Mouse (Mus musculus) layer of hippocampus, adult 9-11 months (tissue): ENCODE data around the gene Smim15.

Experiments used
- DNase-seq: peaks from one replicate; pipeline ENCODE4 v3.0.0; 2022

Smim15 gene

DNA sequence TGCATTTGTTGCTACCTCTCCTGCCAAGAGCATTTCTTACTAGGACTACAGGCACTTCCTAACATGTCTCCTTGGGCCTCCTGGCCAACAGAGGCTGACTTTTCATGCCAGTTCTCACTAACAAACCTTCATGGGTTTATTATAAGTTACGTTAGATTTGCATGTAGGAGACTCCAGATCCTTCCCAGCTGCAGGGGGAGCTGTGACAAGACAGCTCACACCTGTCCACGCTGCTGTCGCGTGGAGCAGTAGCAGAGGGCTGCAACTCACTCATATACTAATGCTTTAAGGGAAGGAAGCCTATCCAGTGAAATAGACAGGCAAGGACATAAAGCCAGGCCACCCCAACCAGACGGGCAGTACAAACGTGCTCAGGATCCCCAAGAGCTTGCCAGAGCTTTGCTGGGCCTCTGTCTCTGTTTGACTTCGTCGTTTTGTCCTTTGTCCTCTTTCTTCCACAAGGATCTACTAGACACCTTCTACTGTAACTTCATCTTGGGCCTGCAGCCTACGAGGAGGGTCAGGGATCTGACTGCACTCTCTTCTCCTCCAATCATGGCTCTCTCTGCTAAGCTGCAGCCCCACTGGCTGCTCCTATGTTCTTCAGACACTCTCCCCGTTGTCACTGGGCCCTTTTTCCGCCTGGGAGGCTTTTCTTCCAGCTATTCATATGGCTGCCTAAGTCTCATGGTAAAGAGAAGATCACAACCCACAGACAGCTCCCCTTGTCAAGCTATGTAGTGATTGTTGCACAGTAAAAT is 19.3 kb downstream of the Smim15 start:
- no peak for DNase-seq

DNA sequence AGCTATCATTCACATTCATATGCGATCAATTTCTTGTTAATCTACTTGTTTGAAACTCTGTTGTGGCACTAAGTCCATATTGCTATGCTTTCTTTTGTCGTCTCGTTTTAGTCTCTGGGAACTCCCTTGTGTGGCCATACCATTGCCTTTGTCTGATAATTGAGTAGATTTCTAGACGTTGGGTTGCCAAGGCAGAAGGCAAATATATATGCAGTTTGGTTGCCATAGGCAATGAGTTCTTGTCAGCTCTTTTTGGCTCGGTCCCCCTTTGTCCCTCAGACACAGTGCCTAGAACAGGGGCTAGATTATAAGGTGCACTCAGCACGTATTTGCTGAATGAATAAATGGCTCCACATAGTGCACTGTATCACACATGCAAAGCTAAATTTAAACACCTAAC is 20.1 kb downstream of the Smim15 start:
- no peak for DNase-seq

DNA sequence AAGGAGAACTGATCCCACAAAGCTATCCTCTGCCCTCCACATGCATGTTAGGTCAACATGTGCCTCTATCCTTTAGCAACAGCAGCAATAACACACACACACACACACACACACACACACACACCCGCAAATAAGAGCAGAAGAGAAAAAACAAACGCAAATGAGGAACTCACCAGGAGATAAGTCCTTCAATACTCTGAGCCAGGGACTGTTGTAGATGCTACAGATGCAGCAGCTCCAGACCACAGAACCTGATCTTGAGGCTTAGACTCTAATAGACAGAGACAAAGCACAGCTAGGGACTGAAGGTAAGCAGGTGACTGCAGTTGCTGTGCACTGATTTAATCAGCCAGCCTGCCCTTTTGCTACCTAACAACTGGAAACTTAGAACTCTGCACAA is 21.8 kb downstream of the Smim15 start:
- DNase-seq, result no peak

DNA sequence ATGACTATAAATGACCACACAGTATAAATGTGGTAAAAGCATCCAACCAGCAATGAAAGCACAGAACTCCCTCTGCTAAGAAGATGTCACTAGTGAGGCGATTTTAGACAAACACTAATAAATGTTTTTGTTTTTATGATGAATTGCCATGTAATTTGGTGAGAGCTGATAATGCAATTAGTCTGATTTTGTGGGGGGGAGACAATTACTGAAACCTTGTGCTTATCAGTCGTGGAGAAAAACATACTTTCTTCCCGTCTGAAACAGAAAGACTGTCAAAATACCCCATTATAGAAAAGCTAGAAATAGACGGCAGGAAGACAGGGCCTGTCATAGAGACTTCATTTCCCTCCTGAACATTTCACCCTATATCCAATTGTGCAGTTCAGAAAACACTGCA is 24.9 kb downstream of the Smim15 start:
- no peak for DNase-seq

DNA sequence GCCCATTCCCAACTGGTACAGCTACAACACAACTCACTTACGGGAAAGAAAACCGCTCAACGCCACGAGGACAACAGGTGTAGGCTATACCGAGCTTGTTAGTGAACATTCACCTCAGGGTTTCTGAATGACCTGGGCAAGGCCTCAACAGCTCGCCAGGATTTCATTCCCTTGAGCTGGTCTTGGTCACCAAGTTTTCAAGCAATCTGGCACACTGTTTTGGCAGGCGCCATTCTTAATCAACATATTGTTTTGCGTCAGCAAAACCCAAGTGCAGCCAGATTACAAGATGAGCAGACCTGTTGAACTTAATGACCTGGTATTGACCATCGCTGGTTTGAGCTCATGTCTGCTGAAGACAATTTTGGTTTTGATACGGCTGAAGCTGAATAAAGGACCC is 25.9 kb downstream of the Smim15 start:
- no peak for DNase-seq

DNA sequence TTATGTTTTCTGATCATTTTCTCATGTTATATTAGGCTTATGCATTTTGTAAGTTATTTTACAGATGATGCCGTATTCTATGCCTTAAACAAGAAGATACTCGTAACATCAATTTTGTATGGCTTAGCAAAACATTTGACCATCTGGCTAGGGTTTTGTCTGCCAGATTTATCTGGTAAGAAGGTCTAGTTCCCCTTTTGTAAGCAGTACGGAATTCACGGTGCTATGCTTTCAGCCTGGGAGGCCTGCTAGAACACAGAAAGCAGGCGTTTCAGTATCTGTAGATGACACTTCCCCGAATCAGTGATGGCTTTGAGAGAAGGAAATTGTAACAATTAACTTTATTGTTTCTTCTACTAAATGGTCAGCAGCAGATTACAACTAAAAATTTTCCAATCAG is 33.2 kb downstream of the Smim15 start:
- no peak for DNase-seq

DNA sequence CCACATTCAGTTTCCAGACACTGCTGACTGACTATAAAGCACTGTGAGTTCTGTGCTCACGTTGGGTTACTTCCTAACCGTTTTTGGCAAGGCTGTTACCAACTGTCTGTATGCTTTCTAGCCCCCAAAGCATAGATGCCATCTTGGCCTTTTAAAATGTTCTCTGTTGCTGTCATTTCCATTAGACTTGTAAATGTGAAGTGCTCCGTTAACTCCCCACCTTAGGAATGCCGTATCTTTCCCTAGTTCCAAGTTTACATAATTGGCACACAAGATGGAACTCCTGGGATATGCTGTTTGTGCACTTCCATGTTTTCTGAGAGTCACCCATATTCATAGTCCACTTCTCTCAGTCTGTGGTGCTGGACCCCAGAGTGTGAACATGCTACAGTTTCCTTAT is 33.7 kb downstream of the Smim15 start:
- no peak for DNase-seq

DNA sequence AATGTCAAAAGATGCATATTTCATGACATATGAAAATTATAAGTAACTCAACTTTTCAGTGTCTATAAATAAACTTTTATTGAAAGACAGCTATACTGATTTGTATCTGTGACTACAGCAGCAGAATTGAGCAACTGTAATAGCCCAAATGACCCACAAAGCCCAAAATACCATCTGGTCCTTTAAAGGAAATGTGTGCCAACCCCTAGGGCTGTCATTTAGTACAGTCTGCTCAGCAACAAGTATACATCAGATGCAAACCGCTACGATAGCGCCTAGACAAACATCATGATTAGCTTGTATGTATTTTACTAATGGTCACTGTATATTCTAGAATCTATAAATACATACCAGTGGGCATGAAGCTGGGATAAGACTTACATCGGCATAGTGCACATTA is 39.8 kb downstream of the Smim15 start:
- no peak for DNase-seq

DNA sequence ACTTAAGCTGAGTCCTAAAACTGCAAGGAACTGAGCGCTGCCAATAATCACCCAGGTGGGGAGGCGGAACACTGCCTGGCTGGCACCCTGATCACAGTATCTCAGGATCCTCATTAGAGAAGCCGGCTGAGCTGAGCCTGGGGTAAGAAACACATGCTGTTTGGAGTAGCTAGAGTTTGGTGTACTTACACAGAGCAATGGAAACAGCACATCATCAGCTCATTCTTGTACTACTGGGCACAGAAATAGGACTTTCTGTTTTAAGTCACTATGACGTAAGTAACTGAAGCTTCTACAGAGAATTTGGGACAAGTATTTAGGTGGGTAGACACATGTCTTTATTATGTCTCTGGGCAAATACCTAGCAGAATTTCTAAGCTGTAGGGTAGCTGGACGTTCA is 41.8 kb downstream of the Smim15 start:
- DNase-seq, result no peak

DNA sequence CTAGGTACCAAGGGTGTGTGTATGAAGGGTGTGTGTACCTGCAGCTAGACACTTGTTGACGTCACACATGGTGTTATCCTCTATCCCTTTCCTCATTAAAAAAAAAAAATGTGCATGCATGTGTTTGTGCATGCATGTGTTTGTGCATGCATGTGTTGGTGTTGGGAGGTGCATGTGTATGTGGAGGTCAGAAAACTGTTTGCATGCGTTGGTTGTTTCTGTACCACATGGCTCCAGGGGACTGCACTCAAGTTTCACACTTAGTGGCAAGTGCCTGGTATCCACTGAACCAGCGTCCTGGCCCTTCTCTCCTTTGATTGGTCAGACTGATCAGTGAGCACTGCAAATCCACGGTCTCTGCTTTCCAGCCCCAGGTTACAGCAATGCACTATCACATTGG is 42.5 kb downstream of the Smim15 start:
- no peak for DNase-seq

DNA sequence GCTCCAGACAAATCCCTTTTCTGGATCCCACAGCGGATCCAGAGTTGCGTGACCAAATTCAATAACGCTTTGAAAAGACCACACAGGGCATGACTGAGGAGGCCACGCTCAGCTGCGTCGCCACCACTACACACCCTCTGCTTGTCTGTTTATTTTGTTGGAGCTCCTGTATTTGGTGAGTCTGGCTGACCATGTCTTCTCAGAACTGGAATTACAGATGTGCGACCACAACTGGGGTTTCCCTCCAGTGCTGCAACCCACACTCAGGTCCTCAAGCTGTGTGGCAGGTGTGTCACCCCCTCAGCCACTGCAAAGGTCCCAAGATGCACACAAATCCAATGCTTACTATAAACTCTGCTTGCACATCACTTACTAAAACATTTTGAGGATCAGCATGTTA is 48.0 kb downstream of the Smim15 start:
- DNase-seq, result no peak

DNA sequence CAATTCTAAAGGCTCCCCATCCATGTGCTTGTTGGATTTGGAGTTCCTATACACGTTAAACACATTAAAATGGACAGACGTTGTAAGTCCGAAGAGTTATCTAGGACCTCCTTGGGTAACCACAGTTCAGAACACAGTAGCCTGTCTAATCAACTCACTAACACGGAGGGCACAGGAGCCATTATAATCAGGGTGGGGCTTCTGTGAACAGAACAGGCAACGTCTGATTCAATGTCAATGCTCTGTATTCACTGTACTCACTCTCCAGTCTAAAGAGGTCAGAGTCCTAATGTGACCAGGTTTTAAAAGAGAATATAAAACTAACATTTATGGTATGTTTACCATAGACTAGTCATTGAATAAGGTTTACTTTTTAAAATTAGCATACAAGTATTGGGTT is 50.4 kb downstream of the Smim15 start:
- DNase-seq, result no peak

DNA sequence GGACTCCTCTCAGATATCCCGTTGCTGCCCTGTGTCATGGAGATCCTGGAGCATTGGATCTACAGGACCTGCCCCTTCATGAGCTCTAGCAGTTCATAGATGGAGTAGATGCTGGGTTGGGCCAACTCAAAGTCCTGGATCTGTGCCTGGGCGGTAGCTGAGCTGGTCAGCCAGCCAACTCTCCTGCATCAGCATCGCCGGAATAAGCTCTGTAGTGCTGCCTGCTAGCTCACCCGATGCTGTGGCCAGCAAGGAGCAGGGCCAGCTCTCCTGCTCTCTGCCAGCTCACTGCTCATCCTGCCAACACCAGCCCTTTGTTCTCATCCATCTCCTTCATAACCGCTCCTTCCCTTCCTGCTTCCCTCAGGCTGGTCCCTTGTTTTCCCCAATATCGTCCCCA is 51.4 kb downstream of the Smim15 start:
- peak; percentile 81 for DNase-seq

DNA sequence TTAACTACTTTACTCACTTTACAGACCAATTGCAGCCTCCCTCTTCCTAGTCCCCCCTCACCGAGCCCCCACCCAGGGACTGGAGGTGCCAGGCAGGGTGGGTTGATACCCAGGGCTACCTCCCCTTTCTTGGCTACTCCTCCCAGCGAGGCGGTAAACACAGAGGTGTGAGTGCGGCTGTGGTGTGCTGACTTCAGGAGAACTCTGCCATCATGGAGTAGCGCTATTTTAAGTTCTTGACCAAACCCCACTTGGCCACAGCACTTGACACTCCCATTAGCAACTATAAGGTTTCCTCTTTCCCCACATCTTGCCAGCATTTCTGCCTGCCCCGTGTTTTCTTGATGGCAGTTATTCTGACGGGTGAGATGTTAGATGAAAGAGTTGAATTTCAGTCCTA is 52.2 kb downstream of the Smim15 start:
- no peak for DNase-seq
